Mouse (Mus musculus) CH12.LX (cell line): Measurements from ENCODE around the gene Plcd1. TPM values are rescaled to one million over a fixed set of nuclear protein-coding genes. Genes with fewer than 3 reads are reported as not detected.

Experiments used
- DNase-seq: peaks from one replicate; pipeline ENCODE4 v3.0.0-alpha.2; 2013; ENCODE audit errors: extremely low read depth
- H3K27ac ChIP-seq: 2 replicates; pipeline ENCODE4 v1.5.1; 2012; ENCODE audit warnings: low read depth, mild to moderate bottlenecking, control low read depth, moderate library complexity; ENCODE audit not compliant: insufficient read depth
- H3K27me3 ChIP-seq: replicated peaks from 2 replicates; pipeline ENCODE3; 2012; ENCODE audit warnings: inconsistent platforms
- H3K36me3 ChIP-seq, 2 experiments: replicated peaks in 1 of 2; 2 replicates each; pipeline versions ENCODE3 to v1.6.1; 2012; ENCODE audit warnings: inconsistent platforms in 1 of 2, low read length in 1 of 2, mild to moderate bottlenecking in 1 of 2, mixed read lengths in 1 of 2, moderate library complexity in 1 of 2; ENCODE audit not compliant: control insufficient read depth in 1 of 2, insufficient read depth in 1 of 2
- H3K4me1 ChIP-seq, 2 experiments: 2 replicates each; pipeline ENCODE4 v1.6.1; 2012; ENCODE audit warnings: inconsistent platforms in 1 of 2, moderate library complexity in 1 of 2; ENCODE audit not compliant: insufficient read depth in 2 of 2, control insufficient read depth in 1 of 2
- H3K4me2 ChIP-seq: 2 replicates; pipeline ENCODE4 v1.6.1; 2012; ENCODE audit warnings: low read depth, mild to moderate bottlenecking, control low read depth; ENCODE audit not compliant: poor library complexity, insufficient read depth, severe bottlenecking
- H3K4me3 ChIP-seq, 3 experiments: fragments of 150-350 bp in 1 of 3; sonication (generic) in 1 of 3; replicated peaks in 1 of 3; 2 replicates each; pipeline versions ENCODE3 to v1.5.1; 2011 to 2012; ENCODE audit warnings: low read depth in 2 of 3, low read length in 2 of 3, mild to moderate bottlenecking in 2 of 3, moderate library complexity in 2 of 3, control low read depth in 1 of 3, improper control_type of control experiment in 1 of 3, inconsistent platforms in 1 of 3, mixed read lengths in 1 of 3; ENCODE audit not compliant: poor library complexity in 1 of 3
- H3K79me2 ChIP-seq: replicated peaks from 2 replicates; pipeline ENCODE4 v1.6.1; 2012; ENCODE audit warnings: mild to moderate bottlenecking, moderate library complexity; ENCODE audit not compliant: control insufficient read depth, poor library complexity, insufficient read depth, severe bottlenecking; ENCODE audit errors: extremely low read depth
- H3K9ac ChIP-seq: 2 replicates; pipeline ENCODE4 v1.6.1; 2012; ENCODE audit warnings: low read depth, mild to moderate bottlenecking, control low read depth, moderate library complexity; ENCODE audit not compliant: insufficient read depth
- H3K9me3 ChIP-seq: replicated peaks from 2 replicates; pipeline ENCODE3; 2012; ENCODE audit warnings: low read length, inconsistent platforms, mixed read lengths
- BHLHE40 ChIP-seq: IDR thresholded peaks from 2 replicates; pipeline ENCODE4 v1.6.1; 2011; ENCODE audit warnings: mild to moderate bottlenecking, low read depth, low read length, improper control_type of control experiment
- EP300 ChIP-seq: IDR thresholded peaks from 2 replicates; pipeline ENCODE4 v1.6.1; 2011; ENCODE audit warnings: low read length, improper control_type of control experiment
- ETS1 ChIP-seq: conservative IDR thresholded peaks from 2 replicates; pipeline ENCODE4 v1.6.1; 2012; ENCODE audit warnings: low read depth, mild to moderate bottlenecking, inconsistent platforms, low read length, improper control_type of control experiment, moderate library complexity
- JUN ChIP-seq: IDR thresholded peaks from 2 replicates; pipeline ENCODE4 v1.6.1; 2011; ENCODE audit warnings: low read depth, mild to moderate bottlenecking, low read length, improper control_type of control experiment, moderate library complexity; ENCODE audit not compliant: insufficient read depth
- JUND ChIP-seq: conservative IDR thresholded peaks from 2 replicates; pipeline ENCODE4 v1.6.1; 2011; ENCODE audit warnings: low read depth, low read length, improper control_type of control experiment
- MEF2A ChIP-seq: IDR thresholded peaks from 2 replicates; pipeline ENCODE4 v1.6.1; 2014; ENCODE audit warnings: low read depth, mild to moderate bottlenecking, inconsistent platforms, low read length, improper control_type of control experiment, borderline replicate concordance
- MXI1 ChIP-seq: IDR thresholded peaks from 2 replicates; pipeline ENCODE4 v1.6.1; 2011; ENCODE audit warnings: mild to moderate bottlenecking, low read depth, low read length, improper control_type of control experiment
- MYC ChIP-seq: IDR thresholded peaks from 2 replicates; pipeline ENCODE4 v1.6.1; 2011; ENCODE audit warnings: low read depth, mild to moderate bottlenecking, improper control_type of control experiment, low read length
- NELFE ChIP-seq: IDR thresholded peaks from 2 replicates; pipeline ENCODE4 v1.6.1; 2011; ENCODE audit warnings: low read depth, low read length, improper control_type of control experiment
- NRF1 ChIP-seq: IDR thresholded peaks from 2 replicates; pipeline ENCODE4 v1.6.1; 2014; ENCODE audit warnings: low read depth, mild to moderate bottlenecking, inconsistent platforms, low read length, improper control_type of control experiment, moderate library complexity
- PAX5 ChIP-seq: IDR thresholded peaks from 2 replicates; pipeline ENCODE4 v1.6.1; 2012; ENCODE audit warnings: low read length, inconsistent platforms, mixed read lengths
- POLR2A ChIP-seq: IDR thresholded peaks from 2 replicates; pipeline ENCODE4 v1.6.1; 2011; ENCODE audit warnings: low read depth, mild to moderate bottlenecking, improper control_type of control experiment, low read length
- POLR2AphosphoS2 ChIP-seq: IDR thresholded peaks from 2 replicates; pipeline ENCODE4 v1.6.1; 2011; ENCODE audit warnings: low read depth, low read length, improper control_type of control experiment
- RCOR1 ChIP-seq: conservative IDR thresholded peaks from 2 replicates; pipeline ENCODE4 v1.6.1; 2012; ENCODE audit warnings: low read depth, mild to moderate bottlenecking, inconsistent platforms, low read length, improper control_type of control experiment
- SIN3A ChIP-seq: IDR thresholded peaks from 2 replicates; pipeline ENCODE4 v1.6.1; 2012; ENCODE audit warnings: low read length, improper control_type of control experiment, inconsistent platforms
- SMC3 ChIP-seq: IDR thresholded peaks from 2 replicates; pipeline ENCODE4 v1.6.1; 2011; ENCODE audit warnings: low read depth, low read length, improper control_type of control experiment
- TBP ChIP-seq: conservative IDR thresholded peaks from 2 replicates; pipeline ENCODE4 v1.6.1; 2011; ENCODE audit warnings: low read depth, low read length, improper control_type of control experiment
- UBTF ChIP-seq: IDR thresholded peaks from 2 replicates; pipeline ENCODE4 v1.6.1; 2012; ENCODE audit warnings: low read depth, mild to moderate bottlenecking, inconsistent platforms, low read length, improper control_type of control experiment, moderate library complexity
- USF1 ChIP-seq: IDR thresholded peaks from 2 replicates; pipeline ENCODE4 v1.6.1; 2014; ENCODE audit warnings: low read depth, mild to moderate bottlenecking, inconsistent platforms, low read length, improper control_type of control experiment
- USF2 ChIP-seq: conservative IDR thresholded peaks from 2 replicates; pipeline ENCODE4 v1.6.1; 2011; ENCODE audit warnings: low read depth, low read length, improper control_type of control experiment
- ZC3H11A ChIP-seq: IDR thresholded peaks from 2 replicates; pipeline ENCODE4 v1.6.1; 2012; ENCODE audit warnings: low read depth, mild to moderate bottlenecking, inconsistent platforms, low read length, improper control_type of control experiment
- ZKSCAN1 ChIP-seq: IDR thresholded peaks from 2 replicates; pipeline ENCODE4 v1.6.1; 2012; ENCODE audit warnings: low read depth, inconsistent platforms, low read length, improper control_type of control experiment, borderline replicate concordance
- ZMIZ1 ChIP-seq: IDR thresholded peaks from 2 replicates; pipeline ENCODE4 v1.6.1; 2012; ENCODE audit warnings: low read depth, mild to moderate bottlenecking, inconsistent platforms, low read length, improper control_type of control experiment
- dilution Hi-C: fragments of 300-500 bp; cut with MboI; formaldehyde crosslinking; loops from 2 replicates; pipeline ENCODE4 v1.14.3; 2020; ENCODE audit warnings: low sequenced_read_pairs; ENCODE audit not compliant: extremely low pct_unique_long_range_greater_than_20kb, extremely low pct_ligation_motif_present
- in situ Hi-C: fragments of 300-500 bp; cut with MboI; formaldehyde crosslinking; loops from 3 replicates; pipeline ENCODE4 v1.14.3; 2019; ENCODE audit warnings: low sequenced_read_pairs, low pct_ligation_motif_present, low pct_unique_long_range_greater_than_20kb, mixed read lengths
- polyA plus RNA-seq: library from polyadenylated mRNA; unstranded; fragments of >175 nt; gene quantifications from 2 replicates; pipeline ENCODE4 v1.2.1, GENCODE M21; 2012; ENCODE audit warnings: low read depth; ENCODE audit not compliant: insufficient read length
- total RNA-seq, 2 experiments: library from RNA; depleted of rRNA; stranded (reverse); fragments of 300-350 nt in 1 of 2; fragments of >200 nt in 1 of 2; gene quantifications; 2 replicates each; pipeline ENCODE4 v1.2.3; 2012 to 2014

The Plcd1 gene
- total and polyA plus RNA-seq, 3 experiments: 0.38 to 0.43 TPM; not detected in 1

DNA sequence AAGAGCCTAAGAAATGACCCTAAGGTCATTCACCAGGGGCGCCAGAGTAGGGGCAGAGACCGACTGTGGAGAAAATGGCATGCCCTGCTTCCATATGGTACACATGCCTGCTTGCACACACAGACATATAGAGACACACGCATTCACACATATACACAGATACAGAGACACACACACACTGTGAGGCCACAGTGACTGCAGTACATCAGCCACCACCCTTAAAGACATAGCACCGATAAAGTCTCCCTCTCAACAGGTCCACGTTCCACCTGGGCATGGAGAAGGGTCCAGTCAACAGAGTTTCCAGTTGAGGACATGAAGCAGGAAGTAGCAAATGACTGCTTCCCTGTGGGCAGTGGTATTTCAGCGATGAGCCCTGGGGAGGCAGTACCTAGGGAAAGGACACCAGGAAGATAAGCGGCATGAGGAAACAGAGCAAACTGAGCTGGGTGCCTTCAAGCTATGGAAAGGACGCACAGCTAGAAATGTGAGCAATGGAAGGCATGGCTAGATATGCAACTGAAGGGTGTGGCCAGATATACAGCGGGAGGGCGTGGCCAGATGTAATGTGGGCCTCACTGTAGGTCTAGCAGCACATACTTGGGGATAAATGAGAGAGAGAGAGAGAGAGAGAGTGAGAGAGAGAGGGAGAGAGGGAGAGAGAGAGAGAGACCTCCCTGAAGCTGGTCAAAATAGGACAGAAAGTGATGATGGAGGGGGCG, 45.0 kb downstream of the Plcd1 start:
- TF ChIP-seq USF1 (no peak), POLR2A (no peak), MEF2A (no peak), JUN (no peak), JUND (no peak), BHLHE40 (no peak), PAX5 (no peak), SIN3A (no peak), MXI1 (no peak), RCOR1 (no peak), TBP (no peak), NRF1 (no peak), MYC (no peak)
- dilution Hi-C loops: no loop called here
- DNase-seq: no peak
- H3K4me3 ChIP-seq: no peak overlapping the region
- no peaks in the 10 kb centered on the region for H3K9me3 ChIP-seq
- peaks cover 0 to 6% of the 10 kb centered on the region in 2 experiments; a peak in 1 of 4 replicates for H3K4me1 ChIP-seq
- H3K4me2 ChIP-seq: no peak overlapping the region
- in situ Hi-C loops: no loop called here
- no peaks in the 10 kb centered on the region for H3K36me3 ChIP-seq
- no peaks in the 10 kb centered on the region for H3K79me2 ChIP-seq
- H3K9ac ChIP-seq: no peak overlapping the region
- peaks cover 75% of the 10 kb centered on the region for H3K27me3 ChIP-seq
- no peak overlapping the region for H3K27ac ChIP-seq

DNA sequence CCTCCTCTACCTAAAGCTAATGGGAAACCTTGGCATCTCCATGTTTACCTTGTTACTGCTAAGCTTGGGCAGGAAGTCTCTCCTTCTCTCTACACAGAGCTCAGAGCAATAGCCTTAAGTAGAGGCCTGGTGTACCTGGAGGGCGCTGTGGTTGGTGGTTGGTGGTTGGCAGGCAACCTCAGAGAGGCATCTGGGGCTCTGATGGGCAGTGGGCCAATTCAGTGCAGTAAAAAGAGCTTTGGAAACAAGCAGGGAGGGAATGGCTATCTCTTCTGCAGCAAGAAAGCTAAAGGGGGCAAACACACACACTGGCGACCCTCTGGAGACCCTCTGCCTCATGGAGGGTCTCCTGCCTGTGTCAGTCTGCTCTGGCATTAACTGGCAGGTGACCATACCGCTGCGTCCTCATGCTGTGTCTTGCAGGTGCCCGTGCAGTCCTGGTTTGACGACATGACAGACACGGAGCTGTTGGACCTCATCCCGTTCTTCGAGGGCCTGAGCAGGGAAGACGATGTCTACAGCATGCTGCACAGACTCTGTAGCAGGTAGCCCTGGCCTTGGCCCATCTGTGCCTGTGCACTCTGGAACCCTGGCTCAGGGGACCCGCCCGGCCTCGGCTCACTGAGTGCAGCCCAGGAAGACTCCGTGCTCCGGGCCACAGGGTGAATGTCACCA, 53.1 kb downstream of the Plcd1 start:
- dilution Hi-C loops: no loop called here
- H3K79me2 ChIP-seq: no peaks in the 10 kb centered on the region
- H3K4me3 ChIP-seq: no peak overlapping the region
- H3K36me3 ChIP-seq: no peaks in the 10 kb centered on the region
- no peak overlapping the region for H3K27ac ChIP-seq
- no peak for TF ChIP-seq BHLHE40
- TF ChIP-seq EP300: no peak
- TF ChIP-seq ETS1: no peak
- no peak for TF ChIP-seq SIN3A
- TF ChIP-seq JUND: no peak
- no peak for TF ChIP-seq SMC3
- no peak for TF ChIP-seq UBTF
- TF ChIP-seq RCOR1: no peak
- TF ChIP-seq ZMIZ1: no peak
- TF ChIP-seq ZKSCAN1: no peak
- TF ChIP-seq ZC3H11A: no peak
- no peak for TF ChIP-seq PAX5
- TF ChIP-seq POLR2AphosphoS2: no peak
- no peak for TF ChIP-seq MXI1
- TF ChIP-seq NELFE: no peak
- no peak for TF ChIP-seq NRF1
- TF ChIP-seq MEF2A: no peak
- TF ChIP-seq USF2: no peak
- TF ChIP-seq, all 38 proteins: peak for 0
- H3K27me3 ChIP-seq: peaks cover 82% of the 10 kb centered on the region
- H3K4me2 ChIP-seq: no peak overlapping the region
- H3K9me3 ChIP-seq: peaks cover 3% of the 10 kb centered on the region
- no peak for DNase-seq
- no peaks in the 10 kb centered on the region for H3K4me1 ChIP-seq
- no peak overlapping the region for H3K9ac ChIP-seq
- in situ Hi-C loops: no loop called here
